Mouse (Mus musculus) MEL (cell line): ENCODE data around the gene Epop.

ENCODE experiments used
- CTCF ChIP-seq, 3 experiments: IDR thresholded peaks in 2 of 3; conservative IDR thresholded peaks in 1 of 3; 2 replicates each; pipeline ENCODE4 v1.5.1; 2011 to 2012; ENCODE audit warnings: low read length in 3 of 3, low read depth in 2 of 3, mild to moderate bottlenecking in 2 of 3, improper control_type of control experiment in 1 of 3, inconsistent platforms in 1 of 3, mixed read lengths in 1 of 3, moderate library complexity in 1 of 3; ENCODE audit not compliant: control insufficient read depth in 1 of 3, insufficient read depth in 1 of 3, poor library complexity in 1 of 3, severe bottlenecking in 1 of 3
- EP300 ChIP-seq, 2 experiments: IDR thresholded peaks; 2 replicates each; pipeline ENCODE4 v1.6.1; 2011; ENCODE audit warnings: improper control_type of control experiment in 2 of 2, low read length in 2 of 2, low read depth in 1 of 2, mild to moderate bottlenecking in 1 of 2
- RAD21 ChIP-seq: IDR thresholded peaks from 2 replicates; pipeline ENCODE4 v1.6.1; 2011; ENCODE audit warnings: mild to moderate bottlenecking, low read depth, low read length, improper control_type of control experiment
- ZMIZ1 ChIP-seq: IDR thresholded peaks from 2 replicates; pipeline ENCODE4 v1.6.1; 2012; ENCODE audit warnings: low read depth, mild to moderate bottlenecking, inconsistent platforms, low read length, improper control_type of control experiment, moderate library complexity

GRCm38 (mm10) chr11:97666794-97667193 is 37.3 kb upstream of the Epop start:
- no peak for TF ChIP-seq CTCF (IDR thresholded peaks at IDR 0.05 in 2 of 3, conservative IDR thresholded peaks at IDR 0.05 in 1 of 3; ENCODE audit: control insufficient read depth in 1 of 3, insufficient read depth in 1 of 3, low read depth in 2 of 3, low read length in 3 of 3, poor library complexity in 1 of 3, severe bottlenecking in 1 of 3)
- no peak for TF ChIP-seq EP300 (IDR thresholded peaks at IDR 0.05; ENCODE audit: low read depth in 1 of 2, low read length in 2 of 2)
- no peak for TF ChIP-seq RAD21
- TF ChIP-seq ZMIZ1 = no peak
